Mouse (Mus musculus): Measurements from ENCODE around the gene Corin. TPM values are rescaled to one million over a fixed set of nuclear protein-coding genes. Genes with fewer than 3 reads are reported as not detected.

The Corin gene
- polyA plus RNA-seq (2014; fragmentation: Nextera tagmentation; extraction: Ambion mirVana): 1.4 and 2.3 TPM in 2 replicates

DNA sequence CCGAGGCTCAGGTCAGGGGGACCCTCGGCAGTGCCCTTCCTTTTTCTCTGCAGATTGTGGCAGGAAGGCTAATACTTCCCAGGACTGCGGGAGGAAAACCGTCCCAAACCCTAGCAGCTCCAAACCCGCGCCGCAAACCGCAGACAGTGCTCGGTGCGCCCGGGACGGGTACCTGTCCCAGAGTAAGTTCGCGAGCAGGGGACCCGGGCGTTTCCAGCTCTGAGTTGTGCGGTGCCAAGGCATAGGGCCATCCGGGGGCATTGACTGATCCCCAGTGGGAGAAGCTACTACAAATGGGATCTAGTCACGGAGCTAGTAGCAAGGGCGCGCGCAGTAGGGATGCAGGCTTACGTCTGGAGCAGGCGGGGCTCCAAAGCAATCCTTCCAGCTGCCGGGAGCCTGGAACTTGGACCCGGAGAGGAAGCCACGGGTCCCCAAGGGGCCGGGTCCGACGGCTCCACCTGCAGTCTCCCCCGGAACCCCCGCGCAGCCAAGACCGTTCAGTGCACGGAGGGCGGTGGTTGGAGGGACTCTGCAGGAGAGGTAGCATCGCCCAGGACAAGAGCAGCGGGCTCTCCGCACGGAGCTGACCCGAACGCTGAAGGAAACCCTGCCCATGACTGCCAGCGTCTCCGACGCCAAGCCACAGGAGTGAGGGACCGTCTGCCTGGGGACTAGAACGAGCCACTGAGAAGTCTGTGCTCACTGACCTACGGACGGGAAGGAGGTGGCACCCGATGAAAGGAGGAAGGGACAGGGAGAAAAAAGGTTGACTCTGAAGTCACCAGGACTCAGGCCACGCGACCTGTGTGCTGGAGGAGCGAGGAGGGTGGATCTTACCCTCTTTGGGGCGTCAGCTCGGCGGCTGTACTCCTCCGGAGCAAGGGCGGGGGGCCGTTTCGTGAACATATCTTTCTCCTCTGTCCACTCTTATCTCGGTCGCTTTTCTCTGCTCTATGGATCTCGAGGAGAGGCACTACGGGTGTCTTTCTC is at the start of gene Corin:
Gene Corin (minus strand): TSS at position 943 of the 993 bp plus-strand sequence.
- WGBS: 2% methylated on average over 64 of the region's 64 CpGs
- peak within 1 kb of the TSS; percentile 34 for H3K4me3 ChIP-seq (ENCODE audit: low read depth, low read length)
- H3K36me3 ChIP-seq (ENCODE audit: control insufficient read depth, insufficient read depth, low read length): no peaks in the 10 kb centered on the region
- ATAC-seq (ENCODE audit: insufficient number of reproducible peaks, insufficient read depth, low FRiP score, low read depth): peak; percentile 50
- H3K27ac ChIP-seq (ENCODE audit: low read length): no peak within 1 kb of the TSS
- H3K9ac ChIP-seq (replicated peaks; ENCODE audit: low read depth, low read length): no peak within 1 kb of the TSS
- peaks cover 14% of the 10 kb centered on the region for H3K27me3 ChIP-seq (ENCODE audit: control insufficient read depth, insufficient read depth, low read length)
- peaks cover 11% of the 10 kb centered on the region; the same call in 1 of the 2 replicates for H3K4me1 ChIP-seq (ENCODE audit: control insufficient read depth, insufficient read depth, low read length)
- H3K4me2 ChIP-seq (replicated peaks; ENCODE audit: low read depth, low read length): peak within 1 kb of the TSS; percentile 66
- H3K9me3 ChIP-seq (ENCODE audit: control insufficient read depth, low read depth, low read length): no peaks in the 10 kb centered on the region

DNA sequence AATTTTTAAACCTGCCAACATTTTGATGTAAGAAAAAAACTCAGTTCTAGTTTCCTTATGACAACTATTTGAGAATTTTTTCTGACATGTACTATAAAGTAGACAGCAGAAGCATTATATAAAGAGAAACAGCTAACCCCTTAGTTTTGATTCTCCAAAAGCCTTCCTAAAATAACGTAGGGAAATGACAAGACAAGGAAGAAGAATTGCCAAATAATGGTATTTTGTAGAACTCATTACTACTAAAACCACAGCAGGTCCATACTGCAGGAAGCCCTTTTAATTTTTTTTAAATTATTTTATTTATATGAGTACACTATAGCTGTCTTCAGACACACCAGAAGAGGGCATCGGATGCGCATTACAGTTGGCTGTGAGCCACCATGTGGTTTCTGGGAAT is 46.9 kb upstream of the Corin start:
- Histone ChIP-seq H3K9me3 (ENCODE audit: control insufficient read depth, low read depth, low read length) (no peaks in the 10 kb centered on the region), H3K27ac (ENCODE audit: low read length) (no peak overlapping the region), H3K4me3 (ENCODE audit: low read depth, low read length) (no peak overlapping the region), H3K4me2 (replicated peaks; ENCODE audit: low read depth, low read length) (no peak overlapping the region), H3K36me3 (ENCODE audit: control insufficient read depth, insufficient read depth, low read length) (peaks cover 9% of the 10 kb centered on the region), H3K9ac (replicated peaks; ENCODE audit: low read depth, low read length) (no peak overlapping the region), H3K27me3 (ENCODE audit: control insufficient read depth, insufficient read depth, low read length) (no peaks in the 10 kb centered on the region), H3K4me1 (ENCODE audit: control insufficient read depth, insufficient read depth, low read length) (no peaks in the 10 kb centered on the region)
- no peak for ATAC-seq (ENCODE audit: insufficient number of reproducible peaks, insufficient read depth, low FRiP score, low read depth)
- 86% methylated on average over 3 of the region's 3 CpGs for WGBS

DNA sequence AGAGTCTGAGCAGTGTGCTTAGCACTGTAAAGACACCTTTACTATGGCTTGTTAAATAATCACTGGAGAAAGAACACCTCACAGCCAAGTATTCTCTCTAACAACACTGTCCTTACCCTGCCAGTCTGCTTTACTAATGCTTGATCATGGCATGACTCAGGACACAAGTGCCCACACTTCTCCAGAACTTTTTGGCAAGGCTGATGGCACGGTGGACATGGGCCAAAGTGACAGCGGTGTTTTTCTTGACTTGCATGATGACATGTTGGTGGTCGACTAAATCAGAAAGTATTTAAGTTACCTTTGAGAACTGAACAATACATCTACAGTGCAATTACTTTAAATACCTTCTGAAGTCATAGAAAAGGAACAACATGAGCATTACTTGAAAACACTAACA is 24.6 kb upstream of the Corin start:
- Histone ChIP-seq H3K27me3 (ENCODE audit: control insufficient read depth, insufficient read depth, low read length) (no peaks in the 10 kb centered on the region), H3K36me3 (ENCODE audit: control insufficient read depth, insufficient read depth, low read length) (peaks cover 31% of the 10 kb centered on the region), H3K9ac (replicated peaks; ENCODE audit: low read depth, low read length) (no peak overlapping the region), H3K27ac (ENCODE audit: low read length) (no peak overlapping the region), H3K4me2 (replicated peaks; ENCODE audit: low read depth, low read length) (no peak overlapping the region), H3K4me3 (ENCODE audit: low read depth, low read length) (no peak overlapping the region), H3K4me1 (ENCODE audit: control insufficient read depth, insufficient read depth, low read length) (no peaks in the 10 kb centered on the region), H3K9me3 (ENCODE audit: control insufficient read depth, low read depth, low read length) (no peaks in the 10 kb centered on the region)
- WGBS: 93% methylated on average over 3 of the region's 3 CpGs
- no peak for ATAC-seq (ENCODE audit: insufficient number of reproducible peaks, insufficient read depth, low FRiP score, low read depth)

DNA sequence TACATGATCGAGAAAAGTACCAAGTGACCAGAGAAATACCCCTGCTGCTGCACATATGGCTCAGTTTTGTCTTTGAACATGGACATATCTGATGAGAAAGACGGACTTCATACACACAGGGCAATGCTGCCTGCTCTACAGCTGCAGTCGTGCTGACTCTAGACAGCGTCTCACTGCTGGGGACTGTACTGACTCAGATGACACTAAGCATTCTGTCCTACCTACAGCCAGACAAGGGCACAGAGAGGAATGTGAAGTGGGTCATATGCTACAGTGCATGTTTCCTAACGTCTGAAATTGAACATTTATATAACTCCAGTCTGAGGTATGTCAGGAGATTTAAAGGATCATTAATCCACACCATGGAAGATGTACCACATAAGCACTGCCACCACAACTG is 9.5 kb upstream of the Corin start:
- 74% methylated on average over 5 of the region's 5 CpGs for WGBS
- H3K27me3 ChIP-seq (ENCODE audit: control insufficient read depth, insufficient read depth, low read length): no peaks in the 10 kb centered on the region
- H3K9me3 ChIP-seq (ENCODE audit: control insufficient read depth, low read depth, low read length): no peaks in the 10 kb centered on the region
- no peak overlapping the region for H3K4me2 ChIP-seq (replicated peaks; ENCODE audit: low read depth, low read length)
- no peak overlapping the region for H3K27ac ChIP-seq (ENCODE audit: low read length)
- no peak for ATAC-seq (ENCODE audit: insufficient number of reproducible peaks, insufficient read depth, low FRiP score, low read depth)
- H3K4me1 ChIP-seq (ENCODE audit: control insufficient read depth, insufficient read depth, low read length): no peaks in the 10 kb centered on the region
- peaks cover 27% of the 10 kb centered on the region for H3K36me3 ChIP-seq (ENCODE audit: control insufficient read depth, insufficient read depth, low read length)
- no peak overlapping the region for H3K4me3 ChIP-seq (ENCODE audit: low read depth, low read length)
- no peak overlapping the region for H3K9ac ChIP-seq (replicated peaks; ENCODE audit: low read depth, low read length)

DNA sequence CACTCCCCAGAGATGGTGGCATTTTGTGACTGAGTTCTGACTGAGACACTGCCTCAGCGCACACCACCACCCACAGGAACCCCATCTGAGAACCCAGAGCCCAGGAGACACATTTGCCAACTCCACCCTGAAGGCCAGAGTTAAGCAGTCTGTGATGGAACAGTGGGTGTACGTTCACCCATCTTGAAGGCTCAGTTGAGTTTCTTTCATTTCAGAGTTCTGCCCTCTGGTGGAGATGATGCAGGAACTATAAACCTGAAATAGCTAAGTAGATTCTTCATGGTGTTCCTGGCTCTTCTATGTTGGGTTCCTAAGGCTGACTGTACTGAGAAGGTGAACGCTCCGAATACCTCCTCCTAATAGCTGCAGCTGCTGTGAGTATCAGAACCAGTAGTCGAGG is 1.5 kb upstream of the Corin start:
- Histone ChIP-seq H3K9me3 (ENCODE audit: control insufficient read depth, low read depth, low read length) (no peaks in the 10 kb centered on the region), H3K27me3 (ENCODE audit: control insufficient read depth, insufficient read depth, low read length) (peaks cover 14% of the 10 kb centered on the region), H3K27ac (ENCODE audit: low read length) (no peak overlapping the region), H3K4me2 (replicated peaks; ENCODE audit: low read depth, low read length) (no peak overlapping the region), H3K4me1 (ENCODE audit: control insufficient read depth, insufficient read depth, low read length) (peaks cover 11% of the 10 kb centered on the region; the same call in 1 of the 2 replicates), H3K36me3 (ENCODE audit: control insufficient read depth, insufficient read depth, low read length) (no peaks in the 10 kb centered on the region), H3K4me3 (ENCODE audit: low read depth, low read length) (no peak overlapping the region), H3K9ac (replicated peaks; ENCODE audit: low read depth, low read length) (no peak overlapping the region)
- 72% methylated on average over 5 of the region's 5 CpGs for WGBS
- ATAC-seq (ENCODE audit: insufficient number of reproducible peaks, insufficient read depth, low FRiP score, low read depth): no peak

DNA sequence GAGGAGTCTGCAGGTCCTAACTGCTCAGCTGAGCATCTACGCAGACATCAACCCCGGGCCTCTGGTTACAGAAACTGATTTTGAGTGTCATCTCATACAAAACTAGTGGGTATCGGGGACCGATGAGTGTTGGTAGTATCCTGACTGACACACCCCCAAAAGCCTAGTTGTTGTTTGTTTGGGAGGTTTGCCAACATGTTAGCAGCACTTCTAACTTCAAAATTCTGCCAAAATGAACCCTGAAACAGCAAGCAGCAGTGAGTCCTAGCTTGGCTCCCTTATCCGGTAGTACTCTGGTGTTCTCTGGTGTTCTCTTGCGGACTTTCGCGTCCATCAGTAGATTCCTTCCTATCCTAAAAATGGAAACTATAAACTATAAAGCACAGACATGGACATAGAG is 1.5 kb downstream of the Corin start:
- WGBS: 74% methylated on average over 8 of the region's 8 CpGs
- Histone ChIP-seq H3K4me2 (replicated peaks; ENCODE audit: low read depth, low read length) (no peak overlapping the region; the same call in 1 of the 2 replicates), H3K9ac (replicated peaks; ENCODE audit: low read depth, low read length) (no peak overlapping the region), H3K4me1 (ENCODE audit: control insufficient read depth, insufficient read depth, low read length) (peaks cover 11% of the 10 kb centered on the region; the same call in 1 of the 2 replicates), H3K27ac (ENCODE audit: low read length) (no peak overlapping the region), H3K27me3 (ENCODE audit: control insufficient read depth, insufficient read depth, low read length) (peaks cover 14% of the 10 kb centered on the region), H3K36me3 (ENCODE audit: control insufficient read depth, insufficient read depth, low read length) (no peaks in the 10 kb centered on the region), H3K4me3 (ENCODE audit: low read depth, low read length) (peak overlapping the region; percentile 34; the same call in 1 of the 2 replicates), H3K9me3 (ENCODE audit: control insufficient read depth, low read depth, low read length) (no peaks in the 10 kb centered on the region)
- ATAC-seq (ENCODE audit: insufficient number of reproducible peaks, insufficient read depth, low FRiP score, low read depth): no peak

DNA sequence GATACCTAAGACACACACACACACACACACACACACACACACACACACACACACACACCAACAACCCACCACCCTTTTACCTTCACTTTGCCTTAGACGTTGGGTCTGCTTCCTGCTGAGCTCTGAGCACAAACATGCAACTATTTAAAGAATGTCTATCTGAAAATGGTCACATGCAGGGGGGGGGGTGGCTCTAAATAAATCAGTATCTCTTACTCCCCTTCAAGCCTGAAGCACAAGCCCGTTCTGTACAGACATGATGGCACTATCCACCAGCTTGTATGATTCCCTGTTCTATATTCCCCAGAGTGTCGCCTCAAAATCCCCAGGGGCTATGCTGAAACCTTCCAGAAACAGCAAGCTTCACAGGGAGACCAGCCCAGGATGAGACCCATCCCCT is 2.5 kb downstream of the Corin start:
- Histone ChIP-seq H3K27ac (ENCODE audit: low read length) (no peak overlapping the region), H3K4me2 (replicated peaks; ENCODE audit: low read depth, low read length) (no peak overlapping the region), H3K9ac (replicated peaks; ENCODE audit: low read depth, low read length) (no peak overlapping the region), H3K4me3 (ENCODE audit: low read depth, low read length) (no peak overlapping the region), H3K4me1 (ENCODE audit: control insufficient read depth, insufficient read depth, low read length) (peaks cover 11% of the 10 kb centered on the region; the same call in 1 of the 2 replicates), H3K36me3 (ENCODE audit: control insufficient read depth, insufficient read depth, low read length) (no peaks in the 10 kb centered on the region), H3K9me3 (ENCODE audit: control insufficient read depth, low read depth, low read length) (no peaks in the 10 kb centered on the region), H3K27me3 (ENCODE audit: control insufficient read depth, insufficient read depth, low read length) (peaks cover 14% of the 10 kb centered on the region)
- ATAC-seq (ENCODE audit: insufficient number of reproducible peaks, insufficient read depth, low FRiP score, low read depth): no peak
- 55% methylated on average over 3 of the region's 3 CpGs for WGBS

DNA sequence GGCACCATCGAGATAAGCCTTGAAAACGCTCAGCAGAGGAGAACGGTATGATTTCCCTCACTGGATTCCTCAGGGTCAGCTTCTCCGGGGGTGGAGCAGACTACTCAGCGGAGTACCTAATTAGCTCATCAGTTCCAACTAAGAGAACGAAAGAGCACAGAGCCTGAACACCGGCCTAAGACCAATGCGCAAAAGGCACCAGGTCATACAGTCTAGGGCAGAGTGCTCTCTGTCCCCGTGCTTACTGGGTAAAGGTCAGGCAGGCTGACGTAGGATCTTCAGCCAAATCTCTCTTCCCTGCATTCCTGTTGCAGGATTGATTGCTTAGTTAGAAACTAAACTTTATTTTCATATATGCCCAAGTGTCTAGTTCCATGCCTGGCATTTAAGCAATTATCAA is 6.0 kb downstream of the Corin start:
- H3K9ac ChIP-seq (replicated peaks; ENCODE audit: low read depth, low read length): no peak overlapping the region
- peaks cover 7% of the 10 kb centered on the region; the same call in 1 of the 2 replicates for H3K27me3 ChIP-seq (ENCODE audit: control insufficient read depth, insufficient read depth, low read length)
- 57% methylated on average over 10 of the region's 10 CpGs for WGBS
- H3K4me2 ChIP-seq (replicated peaks; ENCODE audit: low read depth, low read length): no peak overlapping the region
- H3K4me1 ChIP-seq (ENCODE audit: control insufficient read depth, insufficient read depth, low read length): 0 out of 2 replicates have a peak, but pooled peaks cover 3% of the 10 kb centered on the region
- no peaks in the 10 kb centered on the region for H3K9me3 ChIP-seq (ENCODE audit: control insufficient read depth, low read depth, low read length)
- ATAC-seq (ENCODE audit: insufficient number of reproducible peaks, insufficient read depth, low FRiP score, low read depth): no peak
- no peak overlapping the region for H3K4me3 ChIP-seq (ENCODE audit: low read depth, low read length)
- H3K27ac ChIP-seq (ENCODE audit: low read length): no peak overlapping the region
- H3K36me3 ChIP-seq (ENCODE audit: control insufficient read depth, insufficient read depth, low read length): no peaks in the 10 kb centered on the region
